Mouse (Mus musculus) testis, postnatal 14 days (tissue): ENCODE results near the gene Abr.
A peak's percentile ranks its signal among the peaks of the same experiment; 100 is the strongest.

ENCODE experiments used
- DNase-seq: peaks from one replicate; pipeline ENCODE4 v3.0.0; 2021; ENCODE audit warnings: low spot score

Gene Abr

DNA sequence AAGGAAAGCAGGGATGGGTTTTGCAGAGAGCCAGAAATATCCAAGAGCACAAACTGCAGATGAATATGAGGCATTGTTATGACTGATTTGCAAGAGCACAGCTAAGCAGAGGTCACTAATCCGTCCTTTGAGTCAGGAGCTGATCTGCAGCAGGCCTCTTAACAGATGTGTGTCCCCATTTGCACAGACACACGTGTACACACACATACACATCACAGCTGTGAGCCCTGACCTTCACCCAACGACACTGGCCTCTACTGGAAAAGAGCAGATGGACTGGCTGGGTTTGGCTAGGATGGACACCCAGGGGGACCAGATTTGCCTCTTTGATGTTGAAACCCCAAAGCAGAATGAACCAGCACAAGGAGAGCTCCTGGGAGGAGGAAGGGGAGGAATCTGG is 52.7 kb downstream of the Abr start:
- no peak for DNase-seq

DNA sequence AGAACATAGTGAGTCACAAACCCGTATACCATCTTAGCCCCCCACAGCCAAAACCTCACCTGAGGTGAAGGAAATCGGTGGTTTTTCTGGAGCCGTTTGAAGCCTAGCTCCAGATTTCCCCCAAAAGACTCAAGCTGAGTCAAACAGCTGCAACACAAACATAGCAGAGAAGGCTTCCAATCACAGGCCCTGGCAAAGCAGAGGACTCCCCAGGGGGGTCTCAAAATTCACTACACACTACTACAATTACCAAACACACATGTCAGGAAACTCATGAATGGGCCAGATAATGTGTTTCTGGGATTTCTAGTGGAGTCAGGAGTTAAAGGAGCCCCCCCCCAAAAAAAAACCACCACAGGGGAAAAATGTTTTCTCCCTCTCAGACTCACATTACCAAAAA is 56.0 kb downstream of the Abr start:
- DNase-seq: no peak

DNA sequence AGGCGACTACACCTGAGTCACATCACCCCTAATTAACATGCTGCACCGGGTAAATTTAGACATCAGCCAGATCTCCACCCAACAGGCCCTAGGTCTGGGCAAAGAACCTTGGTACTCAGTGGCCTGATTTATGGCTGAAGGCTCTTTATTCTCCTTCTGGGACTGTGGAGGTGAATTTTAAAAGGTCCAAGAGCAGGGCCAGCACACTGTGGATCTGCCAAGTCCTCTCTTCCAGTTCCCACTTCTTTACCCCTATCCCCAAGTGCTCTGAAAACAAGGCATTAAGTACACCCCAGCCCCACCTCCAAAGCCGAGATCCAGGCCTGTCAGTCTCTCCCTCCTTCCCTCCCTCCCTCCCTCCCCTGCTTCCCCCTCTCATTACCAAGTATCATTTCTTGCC is 59.5 kb downstream of the Abr start:
- DNase-seq: no peak

DNA sequence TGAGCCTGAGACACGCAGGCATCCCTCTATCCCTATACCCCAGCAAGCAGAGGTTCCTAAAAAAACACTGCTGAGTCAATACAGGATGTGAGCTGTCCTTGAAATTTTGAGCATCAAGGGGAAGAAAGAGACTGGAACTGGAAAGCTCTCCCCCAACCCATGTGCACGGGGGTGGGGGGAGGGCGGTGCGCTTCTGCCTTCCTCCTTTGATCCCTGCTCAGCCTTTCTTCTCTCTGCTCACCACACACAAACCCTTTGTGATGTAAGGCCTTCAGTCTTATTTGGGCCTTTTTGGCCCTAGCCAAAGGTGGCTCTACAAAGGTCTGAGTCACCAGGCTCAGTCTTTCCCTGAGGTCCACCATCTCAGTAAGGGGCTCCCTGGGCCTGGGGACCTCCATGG is 59.9 kb downstream of the Abr start:
- DNase-seq: no peak

DNA sequence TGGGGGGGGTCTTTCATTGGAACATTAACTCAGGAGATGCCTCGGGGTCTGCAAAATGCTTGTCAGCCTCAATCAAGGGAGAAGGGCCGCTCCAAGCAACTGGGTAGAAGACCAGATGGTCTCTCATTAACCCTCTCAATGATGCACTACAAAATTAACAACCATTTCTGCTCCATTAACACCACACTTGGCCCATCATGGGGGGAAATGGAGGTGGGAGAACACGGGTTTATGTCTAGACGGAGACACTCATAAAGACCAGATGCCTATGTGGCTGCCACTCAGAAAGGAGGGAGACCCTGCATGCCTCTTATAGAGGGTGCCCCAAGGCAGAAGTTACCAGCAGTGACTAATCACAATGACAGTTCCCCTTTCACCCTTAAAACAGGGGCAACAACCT is 64.3 kb downstream of the Abr start:
- no peak for DNase-seq

DNA sequence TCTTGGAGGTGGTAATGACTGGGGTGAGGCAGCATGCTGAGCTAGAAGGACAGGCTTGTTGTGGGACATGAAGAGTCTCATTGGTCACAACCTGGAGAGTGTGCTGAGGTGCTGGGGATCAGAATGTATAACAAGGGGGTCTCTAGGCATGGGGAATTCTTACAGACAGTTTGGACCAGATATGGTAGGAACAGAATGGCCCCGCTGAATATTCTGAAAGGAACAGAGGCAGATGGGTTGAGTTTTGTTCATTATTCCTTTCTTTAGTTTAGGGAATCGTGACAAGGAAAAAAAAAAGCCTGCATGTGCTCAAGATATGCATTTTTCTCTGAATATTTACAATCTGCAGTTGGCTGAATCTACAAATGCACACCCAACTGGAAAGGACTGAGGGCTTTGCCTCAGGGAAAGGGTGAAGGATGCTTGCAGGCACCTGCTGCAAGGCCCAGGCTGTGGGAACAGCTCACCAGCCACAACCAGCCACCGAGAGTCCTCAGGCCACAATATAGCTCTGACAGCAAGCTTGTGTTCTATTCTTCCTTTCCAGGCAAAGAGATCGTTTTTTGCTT is 73.9 kb downstream of the Abr start:
- no peak for DNase-seq

DNA sequence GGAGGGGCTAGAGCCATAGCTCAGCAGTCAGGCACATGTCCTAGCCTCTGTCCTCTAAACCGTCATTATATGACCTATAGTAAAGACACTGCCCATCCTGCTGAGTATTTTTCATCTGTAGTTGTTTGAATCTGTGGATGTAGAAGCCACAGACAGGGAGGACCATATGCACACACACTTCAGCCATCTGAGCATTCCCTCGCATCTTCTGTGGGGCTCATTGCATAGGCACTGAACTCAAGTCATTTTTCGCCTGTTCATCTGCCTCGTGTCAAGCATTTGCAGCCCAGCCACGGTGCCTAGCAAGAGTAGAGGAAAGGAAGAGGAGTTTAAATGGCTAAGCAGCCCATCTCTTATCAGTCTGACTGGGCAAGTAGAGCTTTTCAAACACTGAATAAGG is 74.7 kb downstream of the Abr start:
- DNase-seq: no peak

DNA sequence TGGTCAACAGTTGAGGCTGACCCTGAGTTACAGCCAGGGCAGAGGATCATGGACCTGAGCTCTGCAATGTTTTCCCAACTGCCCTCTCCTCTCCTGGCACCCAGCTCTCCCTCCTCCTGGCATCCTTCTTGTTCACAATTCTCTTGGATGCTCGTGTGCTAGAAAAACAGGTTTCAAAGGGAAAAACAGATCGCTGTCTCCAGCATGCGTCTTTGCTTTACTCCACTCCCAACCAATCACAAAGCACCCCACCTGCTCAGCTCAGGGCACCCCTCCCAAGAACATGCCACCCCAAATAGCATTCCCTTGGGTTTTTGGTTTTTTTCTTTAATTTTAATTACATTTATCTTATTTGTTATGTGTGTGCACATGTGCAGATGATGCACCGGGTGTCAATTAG is 75.7 kb downstream of the Abr start:
- DNase-seq: no peak

DNA sequence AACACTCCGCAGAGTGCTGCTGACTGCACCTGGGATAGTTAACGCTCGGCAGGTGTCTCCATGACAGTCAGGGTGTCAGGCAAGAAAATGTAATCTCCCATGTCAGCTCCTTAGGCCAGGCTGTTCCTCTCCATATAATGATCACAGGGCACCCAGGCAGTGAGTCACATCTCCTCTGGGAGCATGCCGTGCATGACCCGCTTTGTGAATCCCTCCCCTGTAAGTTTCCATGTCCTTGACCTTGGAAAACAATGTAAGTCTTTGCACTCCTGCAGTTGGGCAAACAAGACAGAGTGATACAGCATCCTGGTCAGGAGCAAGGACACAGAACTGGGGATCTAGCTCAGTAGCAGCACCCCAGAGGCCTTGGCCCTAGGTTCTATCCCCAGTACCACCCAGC is 78.8 kb downstream of the Abr start:
- no peak for DNase-seq

DNA sequence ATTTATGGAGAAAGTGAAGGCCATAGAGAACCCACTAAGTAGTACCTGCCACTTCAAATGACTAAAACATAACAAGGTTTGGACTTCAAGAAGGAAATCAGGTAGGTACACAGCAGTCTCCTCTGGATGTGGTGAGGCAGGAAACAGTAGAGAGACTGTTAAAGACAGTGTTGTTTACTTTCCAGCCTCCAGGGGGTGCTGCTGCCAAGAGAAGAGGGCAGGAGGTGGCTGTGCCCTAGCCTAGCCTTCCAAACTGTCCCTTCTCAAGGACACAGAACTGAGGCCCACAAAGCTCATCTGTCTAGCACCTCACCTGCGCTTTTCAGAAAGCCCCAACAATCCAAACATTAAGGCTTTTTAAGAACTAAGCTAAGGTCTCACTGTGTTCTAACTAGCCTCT is 81.1 kb downstream of the Abr start:
- peak; percentile 37 for DNase-seq

DNA sequence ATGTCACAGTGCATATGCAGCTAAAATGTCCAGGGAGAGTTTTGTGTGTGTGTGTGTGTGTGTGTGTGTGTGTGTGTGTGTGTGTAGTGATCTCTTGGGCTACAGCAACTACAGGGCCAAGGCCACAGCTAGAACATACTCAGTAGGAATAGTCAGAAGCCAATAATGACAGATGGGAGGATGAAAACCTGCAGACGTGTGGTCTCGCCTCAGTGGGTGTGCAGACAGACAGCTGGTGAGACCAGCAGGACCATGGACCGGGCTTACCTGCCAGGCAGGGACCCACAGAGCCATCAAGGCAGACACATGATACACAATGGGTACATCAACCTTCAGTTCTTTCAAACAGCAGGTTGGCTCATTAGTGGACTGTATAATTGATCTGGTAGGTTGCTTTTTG is 84.7 kb downstream of the Abr start:
- no peak for DNase-seq

DNA sequence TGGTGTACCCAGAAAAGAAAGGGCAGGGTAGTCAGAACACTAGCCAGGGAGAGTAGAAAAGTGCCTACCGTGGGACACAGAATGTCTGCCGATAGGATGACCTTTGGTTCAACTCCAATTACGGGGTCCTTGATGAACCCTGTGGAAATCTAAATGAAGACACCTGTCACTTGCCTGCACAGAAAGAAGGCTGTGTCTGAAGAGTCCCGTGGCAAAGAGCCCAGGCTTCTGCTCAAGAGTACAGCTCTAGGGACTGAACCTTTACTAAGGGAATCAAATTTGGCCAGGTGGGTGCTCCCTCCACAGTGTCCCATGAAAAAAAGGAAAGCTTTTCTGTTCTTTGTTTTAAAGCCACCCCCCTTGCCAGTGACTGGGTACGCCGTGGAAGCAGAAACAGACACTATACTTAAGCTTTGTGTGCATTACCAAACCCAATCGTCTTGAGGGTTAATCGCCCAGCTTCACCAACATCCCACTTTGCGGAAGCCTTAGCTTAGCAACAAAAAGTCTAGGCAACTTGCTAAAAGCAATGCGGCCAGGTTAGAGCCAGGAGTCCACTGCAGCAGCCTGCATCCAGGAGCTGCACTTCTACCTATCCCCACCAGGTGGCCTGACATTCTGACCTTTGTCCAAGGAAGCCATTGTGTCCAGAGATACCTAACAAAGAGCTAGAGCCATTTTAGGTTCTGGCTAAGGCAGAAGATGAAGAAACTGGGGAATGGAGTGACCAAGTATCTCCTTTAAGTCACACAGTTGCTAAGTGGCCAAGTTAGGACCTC is 85.3 kb downstream of the Abr start:
- no peak for DNase-seq

DNA sequence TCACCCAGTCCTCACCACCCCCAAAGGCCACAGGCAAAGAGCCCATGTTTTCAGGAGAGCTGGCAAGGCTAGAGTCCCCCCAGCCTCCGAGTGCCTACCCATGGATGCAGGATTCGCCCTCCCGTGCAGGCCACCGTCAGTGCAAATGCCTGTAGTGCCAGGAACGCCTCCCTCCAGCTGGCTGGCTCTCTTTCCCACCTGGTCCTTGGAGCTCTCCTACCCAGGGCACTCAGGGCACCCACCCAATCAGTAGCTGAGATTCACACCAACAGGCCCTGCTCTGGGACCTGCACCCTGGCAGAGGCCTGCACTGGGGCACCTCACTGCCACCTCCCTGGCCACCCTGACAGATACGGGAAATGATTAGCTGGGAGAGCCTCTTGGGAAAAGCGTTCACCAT is 90.1 kb downstream of the Abr start:
- no peak for DNase-seq

DNA sequence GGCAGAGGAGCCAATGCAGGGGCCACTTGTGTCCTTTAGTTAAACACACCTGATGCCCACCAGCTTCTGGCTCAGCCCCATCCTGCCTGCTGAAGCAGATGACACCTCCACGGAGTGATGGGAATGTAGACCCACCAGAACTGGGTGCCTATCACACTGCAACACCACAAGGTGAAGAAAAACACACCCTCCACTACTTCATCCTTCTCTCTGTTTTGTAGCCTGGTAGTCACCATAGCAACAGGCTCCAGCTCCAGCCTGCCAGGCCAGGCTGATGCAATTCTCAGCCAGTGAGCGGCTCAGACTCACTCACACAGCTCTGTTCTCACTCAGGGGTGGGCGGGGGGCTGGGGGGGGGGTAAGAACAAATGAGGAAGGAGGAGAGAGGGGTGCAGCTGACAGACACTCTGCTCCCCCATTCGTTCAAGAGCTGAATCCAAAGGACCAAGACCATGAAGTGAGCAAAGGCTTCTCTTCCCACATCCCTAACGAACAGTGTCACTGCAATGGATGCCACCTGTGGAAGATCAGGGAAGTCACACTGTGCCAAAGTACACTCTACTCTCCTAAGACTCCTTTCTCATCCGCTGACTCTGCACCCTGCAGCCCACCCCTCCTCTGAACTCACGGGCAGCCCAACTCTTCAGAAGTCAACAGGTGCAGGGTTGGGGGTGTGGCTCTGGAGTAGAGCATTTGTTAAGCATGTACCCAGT is 91.0 kb downstream of the Abr start:
- no peak for DNase-seq

DNA sequence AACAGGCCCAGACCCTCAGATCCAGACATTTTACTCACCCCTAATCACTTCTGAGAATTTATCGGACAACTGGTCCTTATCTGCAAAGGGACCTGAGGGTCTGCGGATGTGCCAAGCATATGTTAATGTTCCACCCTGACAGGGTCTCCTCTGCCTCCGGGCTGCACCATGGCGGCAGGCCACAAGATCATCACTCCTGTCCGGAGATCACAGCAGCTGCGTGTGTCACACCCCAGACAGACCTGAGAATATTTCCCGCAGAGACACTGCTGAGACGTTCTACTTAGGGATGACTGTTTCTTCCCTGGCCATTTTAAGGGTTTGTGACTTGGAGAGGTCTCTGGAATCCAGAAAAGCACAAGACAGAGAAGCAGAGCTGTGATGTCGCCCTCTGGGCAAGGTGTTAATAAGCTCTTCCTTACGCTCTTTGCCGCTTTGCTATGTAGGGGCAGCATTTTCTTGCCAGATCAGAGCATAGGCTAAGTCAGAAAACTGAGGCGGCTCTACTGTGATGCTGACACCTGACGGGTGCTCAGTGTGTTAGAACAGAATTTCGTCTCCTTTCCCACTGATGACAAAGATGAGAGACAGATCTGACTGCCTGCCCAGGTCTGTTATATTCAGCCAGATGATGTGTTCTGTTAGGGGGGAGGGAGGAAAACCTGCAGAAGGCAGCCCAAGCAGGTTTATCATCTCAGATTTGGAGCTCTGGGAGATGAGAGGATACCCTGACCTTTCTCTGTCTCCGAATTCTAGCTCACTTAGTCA is 91.8 kb downstream of the Abr start:
- no peak for DNase-seq

DNA sequence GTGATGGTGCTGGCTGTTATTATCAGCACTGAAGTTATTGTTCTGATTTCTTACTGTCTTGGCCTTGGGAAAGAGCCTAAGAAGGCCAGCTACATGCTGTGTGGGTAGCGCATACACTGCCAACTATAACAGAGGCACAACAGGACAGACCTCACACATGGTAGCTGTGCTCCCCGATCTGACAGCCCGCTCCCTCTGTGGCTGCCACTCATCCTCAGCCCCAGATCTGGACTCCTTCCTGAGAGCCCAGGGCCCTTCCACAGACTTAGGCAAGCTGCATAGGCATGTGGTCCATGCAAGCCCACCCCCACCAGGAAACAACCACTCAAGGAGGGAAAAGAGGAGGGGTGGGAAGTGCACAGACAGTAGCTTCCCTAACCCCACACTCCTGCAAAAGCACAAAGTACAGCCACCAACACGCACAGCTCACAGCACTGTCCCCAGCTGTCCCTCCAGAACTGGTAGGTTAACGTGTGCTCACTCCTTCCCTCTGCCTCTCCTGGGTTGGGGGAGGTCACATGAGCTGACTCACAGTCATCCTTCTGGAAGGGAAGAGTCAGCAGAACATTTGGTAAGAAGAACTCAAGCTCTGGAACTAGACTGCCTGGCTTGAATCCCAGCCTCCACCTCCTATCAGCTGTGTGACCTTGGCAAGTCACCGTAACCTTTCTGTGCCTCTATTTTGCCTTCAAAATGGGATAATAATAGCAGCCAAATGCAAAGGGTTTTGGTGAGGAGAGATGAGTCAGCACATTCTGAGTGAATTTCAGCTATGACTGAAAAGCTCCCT is 92.6 kb downstream of the Abr start:
- peak; percentile 68 for DNase-seq

DNA sequence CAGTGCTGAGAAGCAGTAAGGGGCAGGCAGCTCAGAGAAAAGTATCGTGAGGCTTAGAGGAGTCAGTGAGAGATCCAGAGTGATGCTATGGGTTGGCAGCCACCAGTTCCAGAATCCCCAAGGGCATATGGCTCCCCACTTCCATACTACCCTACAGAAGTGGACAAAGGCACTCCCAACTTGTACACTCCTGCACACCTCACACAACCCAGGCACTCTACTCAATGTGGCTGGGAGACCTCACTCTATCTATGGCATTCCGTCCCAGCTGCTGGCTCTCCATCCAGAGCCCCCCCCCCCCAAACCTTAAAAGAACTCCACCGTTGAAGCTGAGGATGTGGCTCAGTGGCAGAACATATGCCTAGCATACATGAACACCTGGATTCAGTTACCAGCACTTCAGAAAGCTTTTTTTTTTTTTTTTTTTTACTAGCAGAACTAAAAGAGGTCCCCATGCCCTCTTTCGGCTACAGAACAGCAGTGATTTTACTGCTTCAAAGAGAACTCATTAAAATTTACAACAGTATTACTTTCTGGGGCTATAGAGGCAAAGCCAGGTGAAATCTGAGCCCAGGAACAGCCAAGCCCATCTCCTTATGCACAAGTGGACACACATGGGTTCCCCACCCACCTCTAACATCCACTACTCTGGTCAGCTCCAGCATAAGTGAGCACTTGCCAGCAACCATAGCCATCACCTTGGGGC is 96.3 kb downstream of the Abr start:
- DNase-seq: no peak

DNA sequence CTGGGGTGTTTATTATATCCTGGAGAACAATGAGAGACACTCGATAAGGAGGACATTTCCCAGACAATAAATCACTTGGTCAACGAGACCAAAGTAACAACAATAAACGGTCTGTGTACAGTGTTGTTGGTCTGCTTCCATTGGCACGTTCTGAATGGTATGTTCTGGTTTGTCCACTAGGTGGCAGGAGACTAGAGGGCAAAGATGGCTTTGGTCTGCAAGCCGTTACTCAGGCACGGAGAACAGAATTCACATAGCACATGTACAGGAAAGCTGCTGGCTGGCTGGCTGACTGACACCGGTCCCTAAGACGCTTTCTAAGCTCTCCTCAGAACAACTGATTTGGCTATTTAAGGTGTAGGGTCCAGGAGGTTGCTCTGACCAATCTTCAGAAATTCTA is 97.2 kb downstream of the Abr start:
- peak; percentile 60 for DNase-seq

DNA sequence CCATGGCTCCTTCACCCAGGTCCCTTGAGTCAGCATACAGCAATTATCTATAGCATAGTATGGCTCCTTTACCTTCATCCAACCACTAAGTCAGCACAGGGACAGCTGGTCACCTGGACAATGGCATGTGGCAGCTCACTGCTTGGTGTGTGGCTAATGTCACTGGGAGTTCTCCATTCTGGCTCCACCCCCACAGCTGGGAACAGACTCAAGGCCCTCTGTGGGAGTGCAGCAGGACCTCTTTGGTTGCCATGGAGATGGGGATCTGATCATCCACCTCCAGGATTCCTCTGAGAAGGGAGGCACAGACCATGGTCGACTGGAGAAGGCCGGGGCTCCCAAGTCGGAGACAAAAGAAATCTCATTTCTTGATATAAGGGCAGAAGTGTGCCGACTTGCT is 98.8 kb downstream of the Abr start:
- peak; percentile 80 for DNase-seq

DNA sequence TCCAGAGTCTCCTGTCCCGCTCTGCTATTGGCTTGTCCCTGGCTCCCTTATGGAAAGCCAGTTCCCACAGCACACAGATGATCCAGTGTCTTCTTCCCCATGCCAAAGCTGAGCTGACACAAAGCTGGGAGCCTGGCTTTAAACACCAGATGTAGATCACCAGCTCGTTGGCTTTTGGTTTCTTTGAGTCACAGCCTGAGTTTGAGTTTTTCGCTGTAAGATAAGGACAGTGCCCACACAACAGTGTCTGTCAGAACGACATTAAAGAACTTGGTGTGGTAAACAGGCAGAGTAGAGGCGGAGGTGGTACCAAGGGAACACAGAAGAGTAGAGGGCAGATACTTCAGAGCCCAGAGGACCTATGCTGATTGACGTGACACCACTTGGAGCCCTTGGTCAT is 101.2 kb downstream of the Abr start:
- no peak for DNase-seq

DNA sequence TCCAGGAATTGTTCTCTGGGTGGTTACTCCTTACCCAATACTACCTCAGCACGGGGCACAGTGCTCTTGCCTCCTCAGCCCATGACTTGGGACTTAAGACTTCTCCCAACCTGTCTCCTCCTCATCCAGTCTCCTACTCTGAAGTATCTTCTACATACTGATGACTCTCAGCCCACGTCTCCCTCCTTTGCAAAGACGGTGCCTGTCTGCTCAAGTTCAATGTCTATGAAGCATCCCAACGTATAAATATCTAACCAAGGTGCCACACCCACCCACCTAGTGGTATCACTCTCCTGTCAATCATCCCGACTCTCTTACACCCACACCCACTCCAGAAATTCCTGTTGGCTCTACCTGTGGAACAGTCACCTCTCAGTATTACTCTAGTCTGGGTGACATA is 103.5 kb downstream of the Abr start:
- DNase-seq: no peak
